Mouse (Mus musculus) ovary, postnatal 14 days (tissue): ENCODE results near the gene 1700018B08Rik.
A peak's percentile ranks its signal among the peaks of the same experiment; 100 is the strongest.

ENCODE experiments used
- DNase-seq: peaks from one replicate; pipeline ENCODE4 v3.0.0; 2022; ENCODE audit warnings: low spot score

1700018B08Rik gene

GRCm38 (mm10) chr8:121561636-121562345 is 17.7 kb upstream of the 1700018B08Rik start:
- DNase-seq, result no peak

GRCm38 (mm10) chr8:121560432-121561100 is 16.4 kb upstream of the 1700018B08Rik start:
- DNase-seq, result no peak

GRCm38 (mm10) chr8:121559801-121560200 is 15.7 kb upstream of the 1700018B08Rik start:
- no peak for DNase-seq

GRCm38 (mm10) chr8:121558538-121558937 is 14.4 kb upstream of the 1700018B08Rik start:
- no peak for DNase-seq

- no peak for DNase-seq
These were observed 13.6 kb upstream of the 1700018B08Rik start for GRCm38 (mm10) chr8:121557746-121558145.

- DNase-seq, result no peak
These were observed 9.8 kb upstream of the 1700018B08Rik start for GRCm38 (mm10) chr8:121553831-121554475.

GRCm38 (mm10) chr8:121552506-121552905 is 8.4 kb upstream of the 1700018B08Rik start:
- DNase-seq, result no peak

- DNase-seq, result no peak
These were observed 7.2 kb upstream of the 1700018B08Rik start for GRCm38 (mm10) chr8:121551065-121551985.

GRCm38 (mm10) chr8:121550056-121550455 is 5.9 kb upstream of the 1700018B08Rik start:
- DNase-seq, result no peak

GRCm38 (mm10) chr8:121547132-121547531 is 3.0 kb upstream of the 1700018B08Rik start:
- DNase-seq, result peak; percentile 64

- no peak for DNase-seq
These were observed 816 bp upstream of the 1700018B08Rik start for GRCm38 (mm10) chr8:121544936-121545335.

- no peak for DNase-seq
These were observed 1.2 kb downstream of the 1700018B08Rik start for GRCm38 (mm10) chr8:121542901-121543300.

- no peak for DNase-seq
These were observed 2.3 kb downstream of the 1700018B08Rik start for GRCm38 (mm10) chr8:121541862-121542261.

- DNase-seq, result peak; percentile 18
These were observed 11.7 kb downstream of the 1700018B08Rik start for GRCm38 (mm10) chr8:121532381-121532780.

- DNase-seq, result no peak
These were observed 13.5 kb downstream of the 1700018B08Rik start for GRCm38 (mm10) chr8:121530639-121531038.

GRCm38 (mm10) chr8:121528790-121529189 is 15.3 kb downstream of the 1700018B08Rik start:
- no peak for DNase-seq

GRCm38 (mm10) chr8:121527751-121528150 is 16.4 kb downstream of the 1700018B08Rik start:
- DNase-seq, result no peak

- DNase-seq, result no peak
These were observed 17.1 kb downstream of the 1700018B08Rik start for GRCm38 (mm10) chr8:121526811-121527550.

- no peak for DNase-seq
These were observed 18.9 kb downstream of the 1700018B08Rik start for GRCm38 (mm10) chr8:121525111-121525818.

- peak; percentile 80 for DNase-seq
These were observed 30.7 kb downstream of the 1700018B08Rik start for GRCm38 (mm10) chr8:121513429-121513828.
